Mouse (Mus musculus) intestine, postnatal 0 days (tissue): ENCODE data around the gene En2. TPM values are rescaled to one million over a fixed set of nuclear protein-coding genes. Genes with fewer than 3 reads are reported as not detected.

Experiments
- ATAC-seq: fragments of 200-750 bp; cut with Nextera tagmentation; 2 replicates; pipeline ENCODE4 v1.8.0; 2017; ENCODE audit warnings: mild to moderate bottlenecking, moderate TSS enrichment, moderate library complexity
- H3K27ac ChIP-seq: fragments of 300-500 bp; sonication (generic); 2 replicates; pipeline ENCODE4 v1.5.1; 2014; ENCODE audit warnings: mild to moderate bottlenecking, low read depth, low read length, moderate library complexity
- H3K27me3 ChIP-seq: fragments of 300-500 bp; sonication (generic); replicated peaks from 2 replicates; pipeline ENCODE4 v1.6.1; 2014; ENCODE audit warnings: low read length, mixed read lengths; ENCODE audit not compliant: control insufficient read depth, insufficient read depth
- H3K36me3 ChIP-seq: fragments of 300-500 bp; sonication (generic); 2 replicates; pipeline ENCODE4 v1.6.1; 2014; ENCODE audit warnings: mild to moderate bottlenecking, moderate library complexity; ENCODE audit not compliant: control insufficient read depth, insufficient read depth
- H3K4me1 ChIP-seq: fragments of 300-500 bp; sonication (generic); replicated peaks from 2 replicates; pipeline ENCODE4 v1.6.1; 2014; ENCODE audit warnings: antibody characterized with exemption, low read length, mixed read lengths; ENCODE audit not compliant: control insufficient read depth, insufficient read depth
- H3K4me2 ChIP-seq: fragments of 300-500 bp; sonication (generic); replicated peaks from 2 replicates; pipeline ENCODE4 v1.6.1; 2014; ENCODE audit warnings: low read depth, mild to moderate bottlenecking, moderate library complexity
- H3K4me3 ChIP-seq: fragments of 300-500 bp; sonication (generic); 2 replicates; pipeline ENCODE4 v1.5.1; 2014; ENCODE audit warnings: low read depth, low read length
- H3K9ac ChIP-seq: fragments of 300-500 bp; sonication (generic); 2 replicates; pipeline ENCODE4 v1.6.1; 2014; ENCODE audit warnings: mild to moderate bottlenecking, low read depth, low read length
- H3K9me3 ChIP-seq: fragments of 300-500 bp; sonication (generic); 2 replicates; pipeline ENCODE4 v1.6.1; 2016; ENCODE audit warnings: mixed run types; ENCODE audit not compliant: control insufficient read depth
- CTCF ChIP-seq: sonication (generic); IDR thresholded peaks from 2 replicates; pipeline ENCODE4 v1.5.1; 2016; ENCODE audit warnings: low read depth, mild to moderate bottlenecking, control low read depth, antibody characterized with exemption, moderate library complexity
- WGBS: fragments of 180-500 bp; shearing (Covaris S2); extraction: QIAGEN DNeasy Blood & Tissue Kit; methylation state at CpG from one replicate; pipeline ENCODE4 v1.1.7; 2014; 5-methylcytosine and 5-hydroxymethylcytosine counted together
- polyA plus RNA-seq: library from polyadenylated mRNA; unstranded; fragments of >200 nt; fragmentation: Nextera tagmentation; extraction: Ambion mirVana; gene quantifications from 2 replicates; pipeline ENCODE4 v1.2.1, GENCODE M21; 2015

En2 gene
- polyA plus RNA-seq, 1 experiment from 2014 or later, result not detected

- 2% methylated on average over 24 of the region's 24 CpGs for WGBS
- H3K9ac ChIP-seq, result no peak overlapping the region
- ATAC-seq, result no peak
- no peak overlapping the region for H3K4me2 ChIP-seq
- TF ChIP-seq CTCF, result no peak
- H3K9me3 ChIP-seq, result no peaks in the 10 kb centered on the region
- peaks cover 87% of the 10 kb centered on the region for H3K27me3 ChIP-seq
- no peaks in the 10 kb centered on the region for H3K36me3 ChIP-seq
- H3K27ac ChIP-seq, result no peak overlapping the region
- H3K4me1 ChIP-seq, result no peaks in the 10 kb centered on the region
- H3K4me3 ChIP-seq, result no peak overlapping the region
These were observed 9.5 kb downstream of the En2 start for GRCm38 (mm10) chr5:28174876-28175569.

- WGBS, result 2% methylated on average over 10 of the region's 10 CpGs
- no peak overlapping the region for H3K4me2 ChIP-seq
These were observed 10.1 kb downstream of the En2 start for GRCm38 (mm10) chr5:28175570-28175919.

GRCm38 (mm10) chr5:28176023-28176422 lies 10.5 kb downstream of the En2 start:
- Histone ChIP-seq H3K9me3 (no peaks in the 10 kb centered on the region), H3K9ac (no peak overlapping the region), H3K27ac (no peak overlapping the region), H3K27me3 (peaks cover 87% of the 10 kb centered on the region), H3K36me3 (no peaks in the 10 kb centered on the region), H3K4me2 (no peak overlapping the region), H3K4me1 (no peaks in the 10 kb centered on the region), H3K4me3 (no peak overlapping the region)
- 6% methylated on average over 4 of the region's 4 CpGs for WGBS
- ATAC-seq, result no peak
- no peak for TF ChIP-seq CTCF

More at GRCm38 (mm10) chr5:28175570-28175919, 10.1 kb downstream of the En2 start:
- TF ChIP-seq CTCF, result no peak
- H3K27ac ChIP-seq, result no peak overlapping the region
- peaks cover 88% of the 10 kb centered on the region for H3K27me3 ChIP-seq
- no peaks in the 10 kb centered on the region for H3K36me3 ChIP-seq
- H3K4me1 ChIP-seq, result no peaks in the 10 kb centered on the region
- H3K4me3 ChIP-seq, result no peak overlapping the region
- H3K9ac ChIP-seq, result no peak overlapping the region
- H3K9me3 ChIP-seq, result no peaks in the 10 kb centered on the region
- no peak for ATAC-seq

- H3K4me1 ChIP-seq, result no peaks in the 10 kb centered on the region
- H3K4me3 ChIP-seq, result no peak overlapping the region
- H3K9me3 ChIP-seq, result no peaks in the 10 kb centered on the region
- H3K9ac ChIP-seq, result no peak overlapping the region
- H3K27me3 ChIP-seq, result peaks cover 88% of the 10 kb centered on the region
- TF ChIP-seq CTCF, result no peak
- H3K27ac ChIP-seq, result no peak overlapping the region
- ATAC-seq, result no peak
- no peak overlapping the region for H3K4me2 ChIP-seq
- WGBS, result 6% methylated on average over 2 of the region's 2 CpGs
- no peaks in the 10 kb centered on the region for H3K36me3 ChIP-seq
These were observed 11.1 kb downstream of the En2 start for GRCm38 (mm10) chr5:28176585-28176984.

GRCm38 (mm10) chr5:28178322-28178721 lies 12.8 kb downstream of the En2 start:
- TF ChIP-seq CTCF, result no peak
- Histone ChIP-seq H3K27me3 (peaks cover 72% of the 10 kb centered on the region), H3K9ac (no peak overlapping the region), H3K27ac (no peak overlapping the region), H3K4me1 (no peaks in the 10 kb centered on the region), H3K36me3 (no peaks in the 10 kb centered on the region), H3K4me2 (no peak overlapping the region), H3K4me3 (no peak overlapping the region), H3K9me3 (no peaks in the 10 kb centered on the region)
- 26% methylated on average over 5 of the region's 5 CpGs for WGBS
- ATAC-seq, result no peak

GRCm38 (mm10) chr5:28179237-28179790 lies 13.8 kb downstream of the En2 start:
- peaks cover 62% of the 10 kb centered on the region for H3K27me3 ChIP-seq
- no peak for TF ChIP-seq CTCF
- H3K27ac ChIP-seq, result no peak overlapping the region
- no peak overlapping the region for H3K4me2 ChIP-seq
- H3K9me3 ChIP-seq, result no peaks in the 10 kb centered on the region
- 45% methylated on average over 7 of the region's 7 CpGs for WGBS
- H3K4me3 ChIP-seq, result no peak overlapping the region
- no peak overlapping the region for H3K9ac ChIP-seq
- no peak for ATAC-seq
- no peaks in the 10 kb centered on the region for H3K36me3 ChIP-seq
- no peaks in the 10 kb centered on the region for H3K4me1 ChIP-seq
